Comparison of ENCODE assay signal across 13 mouse cellular contexts in the genomic region with DNA sequence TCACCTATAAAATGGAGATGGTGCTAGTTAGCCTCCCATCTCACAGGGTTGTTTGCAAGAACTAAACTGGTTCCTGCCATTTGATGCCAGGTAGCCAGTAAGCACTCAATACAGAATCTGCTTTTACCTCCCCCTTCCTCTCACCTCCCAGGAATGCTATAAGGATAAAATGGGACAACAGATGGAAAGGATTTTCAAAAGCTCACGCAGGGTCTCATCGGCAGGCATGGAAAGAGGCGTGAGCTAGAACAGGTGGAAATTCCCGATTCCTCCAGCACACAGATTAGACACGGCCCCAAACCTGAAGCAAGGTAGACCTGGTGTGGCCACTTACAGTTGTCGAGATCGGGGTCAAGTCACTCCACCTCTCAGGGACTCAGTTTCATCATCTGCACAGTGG. TPM values are rescaled to one million over a fixed set of nuclear protein-coding genes. Genes with fewer than 3 reads are reported as not detected.
DNase-seq lines count a peak whose midpoint lies in the region; ATAC-seq and TF ChIP-seq lines count a peak whose summit lies in the region.
"Had no signal": no experiment of that assay in that cellular context is flagged by ENCODE, and none has a peak within 500 bp of the region (broad histone marks: within the 10 kb centered on the region; RNA-seq: fewer than 3 reads in every experiment).

No protein-coding gene starts in this region.

- WGBS in cerebellum, adult 2 months = 15% methylated on average over 7 of the region's 7 CpGs
- 80% methylated on average over 7 of the region's 7 CpGs for WGBS in neural tube, embryonic 12.5 days
- 80% methylated on average over 7 of the region's 7 CpGs for WGBS in midbrain, embryonic 15.5 days
- 86% methylated on average over 7 of the region's 7 CpGs for WGBS in intestine, embryonic 15.5 days

- no peaks in the 10 kb centered on the region for H3K27me3 ChIP-seq in cerebellum, adult 2 months (ENCODE audit: control insufficient read depth, insufficient read depth, low read length)
- H3K27me3 ChIP-seq in neural tube, embryonic 12.5 days (replicated peaks) = no peaks in the 10 kb centered on the region
- H3K27me3 ChIP-seq in midbrain, embryonic 15.5 days (replicated peaks) = no peaks in the 10 kb centered on the region
- H3K27me3 ChIP-seq in intestine, embryonic 15.5 days (replicated peaks) = peaks cover 2% of the 10 kb centered on the region; the same call in 1 of the 2 replicates

- peak; percentile 19; the same call in 1 of the 2 replicates for TF ChIP-seq POLR2A in cerebellum, adult 2 months (IDR thresholded peaks at IDR 0.05; ENCODE audit: borderline replicate concordance, insufficient read depth, low read length)

- H3K4me2 ChIP-seq in neural tube, embryonic 12.5 days (replicated peaks) = peak overlapping the region; percentile 99
- peak overlapping the region; percentile 71 for H3K4me2 ChIP-seq in midbrain, embryonic 15.5 days
- no peak overlapping the region for H3K4me2 ChIP-seq in intestine, embryonic 15.5 days (replicated peaks)

- no peak for TF ChIP-seq CTCF in cerebellum, adult 2 months (IDR thresholded peaks at IDR 0.05; ENCODE audit: borderline replicate concordance, insufficient read depth, low read depth, low read length)

- H3K9me3 ChIP-seq in neural tube, embryonic 12.5 days = no peaks in the 10 kb centered on the region
- H3K9me3 ChIP-seq in midbrain, embryonic 15.5 days = no peaks in the 10 kb centered on the region
- H3K9me3 ChIP-seq in intestine, embryonic 15.5 days = no peaks in the 10 kb centered on the region
- H3K9me3 ChIP-seq: heart, embryonic 15.5 days had no signal

- H3K9ac ChIP-seq in neural tube, embryonic 12.5 days = no peak overlapping the region
- peak overlapping the region; percentile 96 for H3K9ac ChIP-seq in midbrain, embryonic 15.5 days
- H3K9ac ChIP-seq in intestine, embryonic 15.5 days = no peak overlapping the region
- H3K9ac ChIP-seq: heart, embryonic 15.5 days had no signal

- ATAC-seq in neural tube, embryonic 12.5 days (ENCODE audit: low FRiP score, low read depth) = no peak
- no peak for ATAC-seq in midbrain, embryonic 15.5 days (replicated peaks)
- no peak for ATAC-seq in intestine, embryonic 15.5 days

- peak overlapping the region; percentile 77 for H3K4me3 ChIP-seq in cerebellum, adult 2 months (replicated peaks; ENCODE audit: insufficient read depth, low read depth, low read length)
- peak overlapping the region; percentile 87 for H3K4me3 ChIP-seq in neural tube, embryonic 12.5 days
- H3K4me3 ChIP-seq in midbrain, embryonic 15.5 days = peak overlapping the region; percentile 87
- no peak overlapping the region for H3K4me3 ChIP-seq in intestine, embryonic 15.5 days (replicated peaks)

- DNase-seq in cerebellum, adult 2 months = peak in 1 of 2 experiments; percentile 69
- DNase-seq in cerebellum, adult 8-10 months = no peak
- no peak for DNase-seq in neural tube, embryonic 10.5 days (ENCODE audit: extremely low spot score, low spot score)
- DNase-seq in right cerebral cortex, postnatal 4 days = no peak
- DNase-seq in kidney, postnatal 4 days = no peak
- DNase-seq: adrenal gland, postnatal 10 days; kidney, adult 8-10 months; lung, postnatal 4 days; right cerebral cortex, postnatal 14 days had no signal

- peaks cover 7% of the 10 kb centered on the region; the same call in 1 of the 2 replicates for H3K36me3 ChIP-seq in neural tube, embryonic 12.5 days
- no peaks in the 10 kb centered on the region; the same call in 1 of the 2 replicates for H3K36me3 ChIP-seq in midbrain, embryonic 15.5 days (replicated peaks)
- no peaks in the 10 kb centered on the region for H3K36me3 ChIP-seq in intestine, embryonic 15.5 days
- H3K36me3 ChIP-seq: heart, embryonic 15.5 days had no signal

- peaks cover 24% of the 10 kb centered on the region for H3K4me1 ChIP-seq in cerebellum, adult 2 months (ENCODE audit: control insufficient read depth, insufficient read depth, low read length)
- H3K4me1 ChIP-seq in neural tube, embryonic 12.5 days = peaks cover 28% of the 10 kb centered on the region
- H3K4me1 ChIP-seq in midbrain, embryonic 15.5 days = peaks cover 40% of the 10 kb centered on the region
- H3K4me1 ChIP-seq in intestine, embryonic 15.5 days (replicated peaks) = peaks cover 12% of the 10 kb centered on the region; the same call in 1 of the 2 replicates

- peak overlapping the region; percentile 88 for H3K27ac ChIP-seq in cerebellum, adult 2 months (ENCODE audit: insufficient read depth, low read length)
- no peak overlapping the region for H3K27ac ChIP-seq in neural tube, embryonic 12.5 days
- no peak overlapping the region for H3K27ac ChIP-seq in midbrain, embryonic 15.5 days
- H3K27ac ChIP-seq in intestine, embryonic 15.5 days = no peak overlapping the region
- H3K27ac ChIP-seq: heart, embryonic 15.5 days had no signal

RNA-seq across cellular contexts. Expression of gene Macf1, which starts 0.9 kb away (rescaled TPM):
- 193 and 201 TPM in 2 replicates for polyA plus RNA-seq in cerebellum, adult 2 months (2012; rRNA removed)
- 61.8 and 62.7 TPM in 2 replicates for polyA plus RNA-seq in neural tube, embryonic 12.5 days (2016; fragmentation: Nextera tagmentation; extraction: Ambion mirVana)
- polyA plus RNA-seq in midbrain, embryonic 15.5 days (2015; fragmentation: Nextera tagmentation; extraction: Ambion mirVana) = 76.4 and 82.6 TPM in 2 replicates
- 28.0 and 28.9 TPM in 2 replicates for polyA plus RNA-seq in intestine, embryonic 15.5 days (2015; fragmentation: Nextera tagmentation; extraction: Ambion mirVana)

RNA-seq across cellular contexts. Expression of gene Ndufs5, which starts 33.0 kb away (rescaled TPM):
- 602 and 636 TPM in 2 replicates for polyA plus RNA-seq in cerebellum, adult 2 months (2012; rRNA removed)
- 377 and 387 TPM in 2 replicates for polyA plus RNA-seq in neural tube, embryonic 12.5 days (2016; fragmentation: Nextera tagmentation; extraction: Ambion mirVana)
- polyA plus RNA-seq in midbrain, embryonic 15.5 days (2015; fragmentation: Nextera tagmentation; extraction: Ambion mirVana) = 410 and 413 TPM in 2 replicates
- 304 and 312 TPM in 2 replicates for polyA plus RNA-seq in intestine, embryonic 15.5 days (2015; fragmentation: Nextera tagmentation; extraction: Ambion mirVana)
